Mouse (Mus musculus): ENCODE results near the gene Alox12. TPM values are rescaled to one million over a fixed set of nuclear protein-coding genes. Genes with fewer than 3 reads are reported as not detected.

Alox12 gene
- total RNA-seq, 2 experiments from 2014 or later: 0.42 to 0.48 TPM

- ATAC-seq (replicated peaks; ENCODE audit: low FRiP score, low TSS enrichment, poor library complexity, severe bottlenecking): no peak
Measured at GRCm38 (mm10) chr11:70207283-70207682, 47.9 kb downstream of the Alox12 start.

GRCm38 (mm10) chr11:70206801-70207200 lies 48.4 kb downstream of the Alox12 start:
- ATAC-seq (replicated peaks; ENCODE audit: low FRiP score, low TSS enrichment, poor library complexity, severe bottlenecking): no peak

- peak; percentile 83 for ATAC-seq (replicated peaks; ENCODE audit: low FRiP score, low TSS enrichment, poor library complexity, severe bottlenecking)
Measured at GRCm38 (mm10) chr11:70201691-70202090, 53.5 kb downstream of the Alox12 start.

DNA sequence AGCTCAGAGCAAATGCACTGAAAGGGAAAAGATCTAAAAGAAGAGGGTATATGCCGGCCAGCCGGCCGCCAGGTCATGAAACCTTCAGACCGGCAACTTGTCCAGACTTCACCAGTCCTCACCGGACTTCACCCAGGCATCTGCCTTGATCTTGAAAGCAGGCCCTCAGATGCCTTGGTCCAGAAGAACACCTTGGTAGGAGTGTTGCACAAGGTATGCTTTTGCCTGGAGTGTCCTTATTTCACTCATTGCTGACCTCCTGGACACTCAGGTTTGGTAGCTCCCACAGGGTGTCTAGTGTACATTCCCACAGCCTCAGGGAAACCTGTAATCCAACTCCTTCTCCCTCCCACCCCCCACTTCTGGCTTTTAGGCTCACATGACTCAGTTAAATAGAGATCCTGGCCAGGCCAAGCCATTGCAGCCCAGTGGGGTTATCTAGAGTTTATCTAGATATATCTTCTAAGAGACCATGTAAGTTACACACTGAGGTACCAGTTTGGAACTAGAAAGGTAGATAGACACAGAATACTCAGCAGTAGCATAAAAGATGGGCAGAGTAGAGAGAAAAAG lies 55.0 kb downstream of the Alox12 start:
- no peak for ATAC-seq (replicated peaks; ENCODE audit: low FRiP score, low TSS enrichment, poor library complexity, severe bottlenecking)

DNA sequence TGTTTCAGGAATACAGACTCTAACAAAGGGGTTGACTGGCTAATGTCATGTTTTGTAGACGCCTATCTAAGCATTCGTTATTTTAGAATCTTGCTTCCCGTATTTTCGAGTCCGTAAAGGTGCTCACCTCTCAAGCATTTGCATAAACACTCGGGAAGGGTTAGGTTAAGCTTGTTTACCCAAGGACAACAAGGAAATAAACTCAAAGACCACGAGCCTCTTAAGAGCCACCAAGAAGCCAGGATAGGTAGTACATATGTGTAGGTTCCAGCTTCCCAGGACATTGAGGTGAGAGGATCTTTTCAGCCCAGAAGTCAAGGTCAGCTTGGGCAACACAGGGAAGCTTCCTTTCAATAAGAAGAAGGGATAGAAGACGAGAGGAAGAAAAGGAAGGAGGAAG lies 56.0 kb downstream of the Alox12 start:
- ATAC-seq (replicated peaks; ENCODE audit: low FRiP score, low TSS enrichment, poor library complexity, severe bottlenecking): no peak

- no peak for ATAC-seq (replicated peaks; ENCODE audit: low FRiP score, low TSS enrichment, poor library complexity, severe bottlenecking)
Measured at GRCm38 (mm10) chr11:70198332-70198731, 56.8 kb downstream of the Alox12 start.

DNA sequence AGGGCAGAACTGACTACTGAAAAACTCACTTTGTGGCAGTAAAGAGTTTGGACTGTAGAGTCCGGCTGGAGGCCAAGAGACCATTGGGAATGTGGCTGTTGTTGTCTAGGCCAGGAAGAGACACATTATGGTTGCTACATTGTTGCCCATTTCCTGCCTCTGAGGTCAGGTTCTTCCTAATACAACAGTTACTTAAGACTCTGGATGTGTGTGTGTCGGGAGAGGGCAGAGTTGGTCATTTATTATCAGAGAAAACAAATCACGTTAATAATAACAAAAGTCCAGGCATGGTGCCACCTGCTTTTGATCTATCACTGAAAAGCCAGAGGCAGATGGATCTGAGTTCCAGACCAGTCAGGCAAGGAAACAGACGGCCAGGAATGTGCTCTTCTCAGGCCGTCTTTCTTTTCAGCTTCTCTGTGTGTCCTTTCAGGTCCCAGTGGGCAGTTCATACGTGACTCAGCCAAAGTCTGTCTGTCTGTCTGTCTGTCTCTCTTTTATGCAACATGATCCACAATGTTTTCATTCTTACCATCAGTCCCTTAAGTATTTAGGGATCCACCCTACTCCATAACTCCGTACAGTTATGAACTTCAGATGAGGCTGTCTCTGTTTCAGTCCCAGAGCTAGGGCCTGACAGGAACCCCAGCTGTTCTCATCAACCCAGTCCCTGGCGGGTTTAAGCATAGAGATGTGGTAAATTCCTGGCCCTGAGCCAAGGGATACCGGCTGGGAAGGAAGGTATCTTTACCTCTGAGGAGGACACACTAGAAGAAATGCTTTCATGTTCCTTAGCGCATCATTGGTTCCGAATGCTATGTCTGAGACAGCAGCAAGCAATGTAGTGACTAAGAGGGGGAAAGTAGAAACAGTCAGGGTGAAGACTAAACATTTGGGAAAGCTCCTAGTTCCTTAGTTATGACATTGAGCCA lies 61.5 kb downstream of the Alox12 start:
- no peak for ATAC-seq (replicated peaks; ENCODE audit: low FRiP score, low TSS enrichment, poor library complexity, severe bottlenecking)

- ATAC-seq (replicated peaks; ENCODE audit: low FRiP score, low TSS enrichment, poor library complexity, severe bottlenecking): no peak
Measured at GRCm38 (mm10) chr11:70192157-70192556, 63.0 kb downstream of the Alox12 start.

Other genes with a start within 250 kb of the Alox12 start
- 50.8 and 85.0 TPM in 2 replicates for gene Acadvl, start 239.9 kb downstream of the Alox12 start, total RNA-seq (2014; fragmentation: Nextera tagmentation)
- gene Acadvl, start 239.9 kb downstream of the Alox12 start, total RNA-seq (2017): 58.1 and 70.7 TPM in 2 replicates
- 2.1 and 3.0 TPM in 2 replicates for gene Dlg4, start 238.4 kb downstream of the Alox12 start, total RNA-seq (2014; fragmentation: Nextera tagmentation)
- gene Dlg4, start 238.4 kb downstream of the Alox12 start, total RNA-seq (2017): 0.23 and 0.76 TPM in 2 replicates
- gene Asgr1, start 201.3 kb downstream of the Alox12 start, total RNA-seq (2014; fragmentation: Nextera tagmentation): not detected in 2 replicates
- gene Asgr1, start 201.3 kb downstream of the Alox12 start, total RNA-seq (2017): not detected in 2 replicates
- not detected in 2 replicates for gene Asgr2, start 162.7 kb downstream of the Alox12 start, total RNA-seq (2014; fragmentation: Nextera tagmentation)
- gene Asgr2, start 162.7 kb downstream of the Alox12 start, total RNA-seq (2017): not detected in 2 replicates
- gene Mgl2, start 125.0 kb downstream of the Alox12 start, total RNA-seq (2014; fragmentation: Nextera tagmentation): not detected in 2 replicates
- gene Mgl2, start 125.0 kb downstream of the Alox12 start, total RNA-seq (2017): not detected in 2 replicates
- gene Clec10a, start 99.2 kb downstream of the Alox12 start, total RNA-seq (2014; fragmentation: Nextera tagmentation): not detected in 2 replicates
- gene Clec10a, start 99.2 kb downstream of the Alox12 start, total RNA-seq (2017): 0.75 TPM in 1 of 2 replicates, not detected in the other
- gene Slc16a11, start 42.6 kb downstream of the Alox12 start, total RNA-seq (2014; fragmentation: Nextera tagmentation): not detected in 2 replicates
- not detected in 2 replicates for gene Slc16a11, start 42.6 kb downstream of the Alox12 start, total RNA-seq (2017)
- 2.4 and 3.1 TPM in 2 replicates for gene Slc16a13, start 34.3 kb downstream of the Alox12 start, total RNA-seq (2014; fragmentation: Nextera tagmentation)
- gene Slc16a13, start 34.3 kb downstream of the Alox12 start, total RNA-seq (2017): 0.19 and 4.7 TPM in 2 replicates
- 0.28 and 0.62 TPM in 2 replicates for gene Bcl6b, start 25.6 kb downstream of the Alox12 start, total RNA-seq (2014; fragmentation: Nextera tagmentation)
- gene Bcl6b, start 25.6 kb downstream of the Alox12 start, total RNA-seq (2017): not detected in 2 replicates
- 71.3 and 71.6 TPM in 2 replicates for gene 0610010K14Rik, start 17.4 kb downstream of the Alox12 start, total RNA-seq (2014; fragmentation: Nextera tagmentation)
- 17.9 and 45.7 TPM in 2 replicates for gene 0610010K14Rik, start 17.4 kb downstream of the Alox12 start, total RNA-seq (2017)
- gene Gm21988, start 15.5 kb downstream of the Alox12 start, total RNA-seq (2014; fragmentation: Nextera tagmentation): 5.4 and 9.6 TPM in 2 replicates
- gene Gm21988, start 15.5 kb downstream of the Alox12 start, total RNA-seq (2017): 0.33 and 0.91 TPM in 2 replicates
- gene Rnasek, start 15.5 kb downstream of the Alox12 start, total RNA-seq (2014; fragmentation: Nextera tagmentation): 109 and 125 TPM in 2 replicates
- gene Rnasek, start 15.5 kb downstream of the Alox12 start, total RNA-seq (2017): 19.7 and 27.5 TPM in 2 replicates
- gene Alox12e, start 67.3 kb upstream of the Alox12 start, total RNA-seq (2014; fragmentation: Nextera tagmentation): not detected in 2 replicates
- not detected in 2 replicates for gene Alox12e, start 67.3 kb upstream of the Alox12 start, total RNA-seq (2017)
- gene Alox15, start 96.7 kb upstream of the Alox12 start, total RNA-seq (2014; fragmentation: Nextera tagmentation): not detected in 2 replicates
- gene Alox15, start 96.7 kb upstream of the Alox12 start, total RNA-seq (2017): not detected in 2 replicates
- 44.4 and 55.9 TPM in 2 replicates for gene Pelp1, start 154.7 kb upstream of the Alox12 start, total RNA-seq (2014; fragmentation: Nextera tagmentation)
- gene Pelp1, start 154.7 kb upstream of the Alox12 start, total RNA-seq (2017): 10.0 and 12.9 TPM in 2 replicates
- 41.8 and 43.2 TPM in 2 replicates for gene Arrb2, start 177.3 kb upstream of the Alox12 start, total RNA-seq (2014; fragmentation: Nextera tagmentation)
- gene Arrb2, start 177.3 kb upstream of the Alox12 start, total RNA-seq (2017): 21.7 and 32.6 TPM in 2 replicates
- gene Med11, start 196.6 kb upstream of the Alox12 start, total RNA-seq (2014; fragmentation: Nextera tagmentation): 25.5 and 34.8 TPM in 2 replicates
- gene Med11, start 196.6 kb upstream of the Alox12 start, total RNA-seq (2017): 38.6 and 46.5 TPM in 2 replicates
- 0.30 and 0.94 TPM in 2 replicates for gene Zmynd15, start 204.1 kb upstream of the Alox12 start, total RNA-seq (2014; fragmentation: Nextera tagmentation)
- gene Zmynd15, start 204.1 kb upstream of the Alox12 start, total RNA-seq (2017): not detected in 2 replicates
- 0.99 TPM in 1 of 2 replicates, not detected in the other for gene Cxcl16, start 204.6 kb upstream of the Alox12 start, total RNA-seq (2014; fragmentation: Nextera tagmentation)
- gene Cxcl16, start 204.6 kb upstream of the Alox12 start, total RNA-seq (2017): 0.08 TPM in 1 of 2 replicates, not detected in the other
- gene Tm4sf5, start 249.9 kb upstream of the Alox12 start, total RNA-seq (2014; fragmentation: Nextera tagmentation): not detected in 2 replicates
- not detected in 2 replicates for gene Tm4sf5, start 249.9 kb upstream of the Alox12 start, total RNA-seq (2017)